Mouse (Mus musculus): ENCODE measurements around the gene Prss29. TPM values are rescaled to one million over a fixed set of nuclear protein-coding genes. Genes with fewer than 3 reads are reported as not detected.

Prss29 gene
- not detected for polyA plus RNA-seq (2015; fragmentation: Illumina TruSeq; extraction: RNeasy Lipid Tissue Mini Kit (QIAGEN cat#74804); ENCODE audit: low read depth, low replicate concordance)

GRCm38 (mm10) chr17:25318354-25318753, at the start of gene Prss29:
Prss29 (plus strand) TSS chr17:25318654.

DNA sequence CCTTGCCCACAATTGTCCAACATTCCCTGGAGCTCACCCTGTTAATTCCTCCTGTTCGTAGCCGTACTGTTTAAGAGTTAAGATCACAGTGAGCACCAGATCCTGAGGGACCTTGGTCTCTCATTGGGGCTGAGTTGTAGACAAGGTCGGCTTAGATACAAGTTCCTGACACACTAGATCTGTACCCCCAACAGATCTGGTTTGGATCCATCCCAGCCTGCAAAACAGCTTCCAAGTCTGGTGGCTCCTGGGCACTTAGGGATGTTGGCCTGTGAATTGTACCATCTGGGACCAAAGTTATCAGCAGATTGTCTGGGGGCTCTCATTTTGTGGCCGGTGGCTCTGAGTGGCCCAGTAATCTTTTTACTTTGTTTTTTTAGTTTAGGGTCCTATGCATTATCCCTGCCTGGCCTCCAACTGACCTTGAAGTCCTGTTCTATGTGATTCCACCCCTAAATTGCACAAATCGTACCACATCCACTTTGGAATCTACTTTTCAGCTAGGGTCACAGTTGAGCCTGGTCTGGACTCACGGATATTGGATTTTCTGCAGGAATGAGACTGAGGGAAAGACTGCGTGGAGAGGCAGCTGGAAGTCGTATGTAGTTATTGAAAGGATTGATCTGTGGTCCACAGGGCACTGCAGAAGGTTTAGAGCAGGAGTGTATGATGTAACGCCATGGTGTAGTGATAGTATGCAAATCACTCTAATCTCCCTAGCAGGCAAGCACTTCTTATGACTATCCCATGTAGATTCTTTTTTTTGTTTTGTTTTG, 43.7 kb upstream of the Prss29 start, which contains the start of gene Ube2i:
Ube2i (minus strand) TSS at position 52 of the 776 bp plus-strand sequence.

DNA sequence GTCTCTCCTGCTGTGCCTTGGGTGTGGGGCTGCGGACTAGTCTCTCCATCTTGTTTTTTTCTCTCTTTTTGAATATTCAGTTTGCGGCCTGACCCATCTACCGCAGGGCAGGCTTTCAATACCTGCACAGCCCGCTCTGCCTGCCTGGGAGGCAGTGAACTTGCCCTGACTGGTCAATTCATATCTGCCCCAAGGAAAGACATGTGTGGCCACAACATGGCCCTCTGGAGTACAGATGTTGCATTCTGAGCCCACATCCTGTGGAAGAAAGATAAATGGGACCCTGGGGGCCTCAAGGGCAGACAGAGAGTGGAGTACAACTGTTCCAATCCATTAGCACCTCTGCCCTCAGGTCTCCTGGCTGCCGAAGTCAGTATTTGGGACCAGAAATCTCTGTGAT, 20.4 kb upstream of the Prss29 start, which contains the start of gene Prss34:
Prss34 (plus strand) TSS at position 301 of the 400 bp plus-strand sequence.

GRCm38 (mm10) chr17:25308346-25308745, 10.1 kb upstream of the Prss29 start, which contains the start of gene Prss28:
Prss28 (plus strand) TSS chr17:25308646.

DNA sequence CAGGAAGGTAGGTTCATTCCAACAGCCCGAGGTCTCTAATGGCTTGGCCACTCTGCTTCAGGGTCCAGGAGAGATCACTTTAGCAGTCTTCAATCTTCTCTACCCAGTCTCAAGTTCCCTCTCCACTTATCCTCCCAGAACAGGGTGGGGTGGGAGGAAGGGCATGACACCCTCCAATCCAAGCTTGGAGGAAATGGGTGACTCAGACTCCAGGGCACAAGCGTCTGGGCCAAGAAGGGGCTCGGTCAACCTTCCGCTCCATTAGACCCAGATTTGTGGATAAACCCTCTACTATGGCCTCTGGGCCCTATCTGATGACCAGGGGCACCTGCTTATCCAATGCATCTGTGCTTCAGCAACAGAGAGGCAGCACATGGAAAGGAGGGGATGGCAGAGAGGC, 27.0 kb downstream of the Prss29 start, which contains the start of gene Tpsab1:
Tpsab1 (minus strand) TSS at position 101 of the 400 bp plus-strand sequence.

DNA sequence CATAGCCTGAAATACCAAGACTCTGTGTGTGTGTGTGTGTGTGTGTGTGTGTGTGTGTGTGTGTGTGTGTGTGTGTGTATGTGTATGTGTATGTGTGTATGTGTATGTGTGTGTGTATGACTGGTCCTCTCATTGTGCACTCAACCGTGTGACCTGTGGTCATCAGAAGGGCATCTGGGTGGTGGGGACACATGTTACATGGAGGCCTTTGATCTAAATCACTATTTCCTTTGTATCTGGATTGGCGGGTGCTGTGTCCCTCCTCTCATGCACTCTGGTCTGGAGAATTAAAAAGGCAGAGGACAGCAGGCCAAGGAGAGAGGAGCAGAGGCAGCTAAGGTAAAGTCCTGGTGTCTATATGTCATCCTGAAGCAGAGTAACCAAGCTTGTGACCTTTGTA, 47.6 kb downstream of the Prss29 start, which contains the start of gene Tpsb2:
Tpsb2 (plus strand) TSS at position 301 of the 400 bp plus-strand sequence.

GRCm38 (mm10) chr17:25368973-25369372, 50.5 kb downstream of the Prss29 start, which contains the start of gene Tpsg1:
Tpsg1 (plus strand) TSS chr17:25369273.

Other genes starting within 250 kb of the Prss29 start
- gene Tmem204, start 235.1 kb upstream of the Prss29 start, polyA plus RNA-seq (2015; fragmentation: Illumina TruSeq; extraction: RNeasy Lipid Tissue Mini Kit (QIAGEN cat#74804); ENCODE audit: low read depth, low replicate concordance) = 13.5 TPM
- gene Telo2, start 202.7 kb upstream of the Prss29 start, polyA plus RNA-seq (2015; fragmentation: Illumina TruSeq; extraction: RNeasy Lipid Tissue Mini Kit (QIAGEN cat#74804); ENCODE audit: low read depth, low replicate concordance) = 26.7 TPM
- gene Ptx4, start 197.9 kb upstream of the Prss29 start, polyA plus RNA-seq (2015; fragmentation: Illumina TruSeq; extraction: RNeasy Lipid Tissue Mini Kit (QIAGEN cat#74804); ENCODE audit: low read depth, low replicate concordance) = not detected
- 34.5 TPM for gene Clcn7, start 185.3 kb upstream of the Prss29 start, polyA plus RNA-seq (2015; fragmentation: Illumina TruSeq; extraction: RNeasy Lipid Tissue Mini Kit (QIAGEN cat#74804); ENCODE audit: low read depth, low replicate concordance)
- gene Ccdc154, start 156.2 kb upstream of the Prss29 start, polyA plus RNA-seq (2015; fragmentation: Illumina TruSeq; extraction: RNeasy Lipid Tissue Mini Kit (QIAGEN cat#74804); ENCODE audit: low read depth, low replicate concordance) = not detected
- not detected for gene Gm38655, start 143.2 kb upstream of the Prss29 start, polyA plus RNA-seq (2015; fragmentation: Illumina TruSeq; extraction: RNeasy Lipid Tissue Mini Kit (QIAGEN cat#74804); ENCODE audit: low read depth, low replicate concordance)
- 24.5 TPM for gene BC003965, start 134.1 kb upstream of the Prss29 start, polyA plus RNA-seq (2015; fragmentation: Illumina TruSeq; extraction: RNeasy Lipid Tissue Mini Kit (QIAGEN cat#74804); ENCODE audit: low read depth, low replicate concordance)
- gene Unkl, start 130.3 kb upstream of the Prss29 start, polyA plus RNA-seq (2015; fragmentation: Illumina TruSeq; extraction: RNeasy Lipid Tissue Mini Kit (QIAGEN cat#74804); ENCODE audit: low read depth, low replicate concordance) = 35.6 TPM
- gene Gnptg, start 78.5 kb upstream of the Prss29 start, polyA plus RNA-seq (2015; fragmentation: Illumina TruSeq; extraction: RNeasy Lipid Tissue Mini Kit (QIAGEN cat#74804); ENCODE audit: low read depth, low replicate concordance) = 127 TPM
- gene Tsr3, start 78.5 kb upstream of the Prss29 start, polyA plus RNA-seq (2015; fragmentation: Illumina TruSeq; extraction: RNeasy Lipid Tissue Mini Kit (QIAGEN cat#74804); ENCODE audit: low read depth, low replicate concordance) = 33.2 TPM
- 27.7 TPM for gene Baiap3, start 62.3 kb upstream of the Prss29 start, polyA plus RNA-seq (2015; fragmentation: Illumina TruSeq; extraction: RNeasy Lipid Tissue Mini Kit (QIAGEN cat#74804); ENCODE audit: low read depth, low replicate concordance)
- gene Ube2i, start 44.0 kb upstream of the Prss29 start, polyA plus RNA-seq (2015; fragmentation: Illumina TruSeq; extraction: RNeasy Lipid Tissue Mini Kit (QIAGEN cat#74804); ENCODE audit: low read depth, low replicate concordance) = 197 TPM
- gene Prss34, start 20.3 kb upstream of the Prss29 start, polyA plus RNA-seq (2015; fragmentation: Illumina TruSeq; extraction: RNeasy Lipid Tissue Mini Kit (QIAGEN cat#74804); ENCODE audit: low read depth, low replicate concordance) = not detected
- gene Prss28, start 10.0 kb upstream of the Prss29 start, polyA plus RNA-seq (2015; fragmentation: Illumina TruSeq; extraction: RNeasy Lipid Tissue Mini Kit (QIAGEN cat#74804); ENCODE audit: low read depth, low replicate concordance) = not detected
- not detected for gene Tpsab1, start 26.9 kb downstream of the Prss29 start, polyA plus RNA-seq (2015; fragmentation: Illumina TruSeq; extraction: RNeasy Lipid Tissue Mini Kit (QIAGEN cat#74804); ENCODE audit: low read depth, low replicate concordance)
- gene Tpsb2, start 47.7 kb downstream of the Prss29 start, polyA plus RNA-seq (2015; fragmentation: Illumina TruSeq; extraction: RNeasy Lipid Tissue Mini Kit (QIAGEN cat#74804); ENCODE audit: low read depth, low replicate concordance) = 0.45 TPM
- not detected for gene Tpsg1, start 50.6 kb downstream of the Prss29 start, polyA plus RNA-seq (2015; fragmentation: Illumina TruSeq; extraction: RNeasy Lipid Tissue Mini Kit (QIAGEN cat#74804); ENCODE audit: low read depth, low replicate concordance)
- 24.6 TPM for gene Cacna1h, start 115.1 kb downstream of the Prss29 start, polyA plus RNA-seq (2015; fragmentation: Illumina TruSeq; extraction: RNeasy Lipid Tissue Mini Kit (QIAGEN cat#74804); ENCODE audit: low read depth, low replicate concordance)
- 0.89 TPM for gene Tekt4, start 136.0 kb downstream of the Prss29 start, polyA plus RNA-seq (2015; fragmentation: Illumina TruSeq; extraction: RNeasy Lipid Tissue Mini Kit (QIAGEN cat#74804); ENCODE audit: low read depth, low replicate concordance)
- 0.22 TPM for gene Sstr5, start 178.6 kb downstream of the Prss29 start, polyA plus RNA-seq (2015; fragmentation: Illumina TruSeq; extraction: RNeasy Lipid Tissue Mini Kit (QIAGEN cat#74804); ENCODE audit: low read depth, low replicate concordance)

Data from brain, adult 10 weeks (tissue).